Mouse (Mus musculus) adrenal gland, postnatal 25 days (tissue): ENCODE data around the gene Etv2. TPM values are rescaled to one million over a fixed set of nuclear protein-coding genes. Genes with fewer than 3 reads are reported as not detected.
A peak's percentile ranks its signal among the peaks of the same experiment; 100 is the strongest.

ENCODE experiments used
- DNase-seq: peaks from one replicate; pipeline ENCODE4 v3.0.0; 2021; ENCODE audit warnings: mixed read lengths
- long read RNA-seq: library from polyadenylated mRNA; stranded (forward); transcript quantifications from one replicate; pipeline ENCODE4 v2.0.0, GENCODE M21; 2021
- total RNA-seq: library from RNA; stranded (reverse); gene quantifications from 2 replicates; pipeline ENCODE4 v1.2.3, GENCODE M21; 2021

The Etv2 gene
- not detected in 2 replicates for total RNA-seq
- long read RNA-seq, result 0 reads

GRCm38 (mm10) chr7:30635752-30636151 is at the start of gene Etv2:
Gene Etv2 (minus strand): TSS chr7:30635852.
- no peak for DNase-seq

GRCm38 (mm10) chr7:30683425-30683824 is 47.8 kb upstream of the Etv2 start:
- DNase-seq, result no peak

GRCm38 (mm10) chr7:30681897-30682296 is 46.2 kb upstream of the Etv2 start:
- peak; percentile 16 for DNase-seq

GRCm38 (mm10) chr7:30678263-30678975 is 42.8 kb upstream of the Etv2 start:
- DNase-seq, result peak; percentile 88

GRCm38 (mm10) chr7:30671480-30671879 is 35.8 kb upstream of the Etv2 start, which contains the start of gene Pmis2:
Gene Pmis2 (minus strand): TSS chr7:30671605.
- DNase-seq, result no peak

GRCm38 (mm10) chr7:30669229-30669628 is 33.6 kb upstream of the Etv2 start:
- DNase-seq, result no peak

- no peak for DNase-seq
These were observed 29.7 kb upstream of the Etv2 start for GRCm38 (mm10) chr7:30665321-30665720.

- DNase-seq, result peak; percentile 86
These were observed 29.0 kb upstream of the Etv2 start, which contains the start of gene Haus5 for GRCm38 (mm10) chr7:30664529-30665200. Gene Haus5 (minus strand): TSS chr7:30664994.

- DNase-seq, result peak; percentile 96
These were observed 14.2 kb upstream of the Etv2 start, which contains the start of gene Rbm42 for GRCm38 (mm10) chr7:30649591-30650540. Gene Rbm42 (minus strand): TSS chr7:30650317.

GRCm38 (mm10) chr7:30639083-30639482 is 3.4 kb upstream of the Etv2 start:
- no peak for DNase-seq

- no peak for DNase-seq
These were observed 743 bp upstream of the Etv2 start for GRCm38 (mm10) chr7:30636395-30636794.

- peak; percentile 58 for DNase-seq
These were observed 1.0 kb downstream of the Etv2 start for GRCm38 (mm10) chr7:30634621-30635020.

GRCm38 (mm10) chr7:30633762-30634412 is 1.8 kb downstream of the Etv2 start:
- no peak for DNase-seq

- no peak for DNase-seq
These were observed 6.6 kb downstream of the Etv2 start for GRCm38 (mm10) chr7:30629013-30629412.

- DNase-seq, result no peak
These were observed 9.0 kb downstream of the Etv2 start for GRCm38 (mm10) chr7:30626647-30627046.

GRCm38 (mm10) chr7:30625530-30626384 is 9.9 kb downstream of the Etv2 start, which contains the start of gene Cox6b1:
Gene Cox6b1 (minus strand): TSS chr7:30626151.
- DNase-seq, result peak; percentile 86

- DNase-seq, result peak; percentile 23
These were observed 16.4 kb downstream of the Etv2 start for GRCm38 (mm10) chr7:30619202-30619601.

GRCm38 (mm10) chr7:30618658-30619057 is 17.0 kb downstream of the Etv2 start:
- DNase-seq, result no peak

GRCm38 (mm10) chr7:30615049-30615760 is 20.4 kb downstream of the Etv2 start:
- DNase-seq, result no peak

- DNase-seq, result no peak
These were observed 21.2 kb downstream of the Etv2 start for GRCm38 (mm10) chr7:30614454-30614853.
